Mouse (Mus musculus): ENCODE measurements around the gene Fastkd5.
A peak's percentile ranks its signal among the peaks of the same experiment; 100 is the strongest.
"Not testable (repeated sequence)": the region's sequence is repeated elsewhere in the genome, so short reads cannot be mapped to it uniquely, and the experiment has no call there.

Gene Fastkd5

DNA sequence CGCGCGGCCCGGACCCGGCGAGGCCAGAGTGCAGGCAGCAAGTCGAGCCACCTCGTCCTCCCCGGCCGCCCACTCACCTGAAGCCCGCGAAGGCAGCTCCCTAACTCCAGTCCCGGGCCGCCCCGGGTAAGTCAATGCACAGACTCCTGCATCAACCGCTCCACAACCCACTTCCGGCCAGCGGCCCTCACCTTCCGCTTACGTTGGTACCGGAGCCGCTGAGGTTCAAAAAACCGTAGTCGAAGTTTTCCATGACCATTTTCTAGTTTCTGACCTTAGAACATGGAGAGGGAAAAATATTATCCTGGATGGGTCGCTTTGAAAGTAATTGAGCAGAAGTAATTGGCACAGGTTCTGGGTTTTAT lies at the start of gene Fastkd5, which contains the start of gene Ubox5:
Gene Fastkd5 (minus strand): TSS at position 189 of the 365 bp plus-strand sequence.
Gene Ubox5 (minus strand): TSS at position 200 of the 365 bp plus-strand sequence.
- peak; percentile 75 for DNase-seq (ENCODE audit: low spot score)

DNA sequence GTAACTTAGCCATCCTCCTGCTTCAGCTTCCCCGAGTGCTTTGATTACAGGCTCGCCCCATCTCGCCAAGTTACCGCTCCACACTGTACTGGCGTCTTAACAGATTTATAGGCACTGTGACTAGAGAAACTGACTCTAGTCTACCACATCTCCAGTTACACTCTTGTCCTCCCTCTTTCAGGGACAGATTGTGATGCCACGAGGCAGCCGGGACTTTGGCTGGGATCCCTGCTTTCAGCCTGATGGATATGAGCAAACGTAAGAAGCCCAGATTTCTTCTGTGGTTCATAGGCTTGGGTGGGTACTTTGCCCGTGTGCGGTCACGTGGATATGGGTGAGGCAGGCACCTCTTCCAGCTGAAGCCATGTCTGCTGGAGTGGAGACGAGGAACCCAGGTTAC lies 49.3 kb upstream of the Fastkd5 start:
- no peak for DNase-seq (ENCODE audit: low spot score)

GRCm38 (mm10) chr2:130677211-130677610 lies 47.4 kb upstream of the Fastkd5 start:
- peak; percentile 69 for DNase-seq (ENCODE audit: low spot score)

GRCm38 (mm10) chr2:130667559-130667958 lies 37.7 kb upstream of the Fastkd5 start, which contains the start of gene Itpa:
Itpa (plus strand) TSS chr2:130667610.
- DNase-seq (ENCODE audit: low spot score) = peak; percentile 83

DNA sequence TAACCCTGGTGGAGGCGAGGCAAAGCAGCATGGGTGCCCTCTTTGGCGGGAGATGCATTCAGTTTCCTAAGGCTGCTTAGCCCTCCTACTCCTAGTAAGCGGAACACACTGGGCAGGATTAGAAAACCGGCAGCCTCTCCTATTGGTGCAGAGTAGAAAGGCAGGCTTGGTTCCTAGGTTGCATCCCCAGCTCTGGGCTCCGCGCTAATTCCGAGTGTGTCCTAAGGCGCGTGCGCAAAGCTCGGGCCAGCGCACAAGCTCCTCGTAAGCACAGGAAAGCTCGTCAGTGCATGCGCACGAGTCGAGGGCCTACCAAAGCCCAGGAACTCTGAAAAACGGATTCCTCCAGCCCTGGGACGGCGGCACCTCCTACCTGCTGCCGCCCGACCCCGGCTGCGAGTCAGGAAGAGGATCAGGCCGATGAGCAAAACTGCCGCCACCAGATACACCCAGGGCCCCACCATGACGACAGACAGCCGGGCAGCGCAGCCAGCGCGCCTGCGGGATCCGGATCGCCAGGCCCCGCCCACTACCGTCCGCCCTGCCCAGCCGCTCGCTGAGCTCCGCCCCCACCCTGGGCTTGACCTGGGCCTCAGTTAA lies 34.4 kb upstream of the Fastkd5 start, which contains the start of gene Ddrgk1:
Gene Ddrgk1 (minus strand): TSS at position 558 of the 600 bp plus-strand sequence.
- peak; percentile 88 for DNase-seq (ENCODE audit: low spot score)

DNA sequence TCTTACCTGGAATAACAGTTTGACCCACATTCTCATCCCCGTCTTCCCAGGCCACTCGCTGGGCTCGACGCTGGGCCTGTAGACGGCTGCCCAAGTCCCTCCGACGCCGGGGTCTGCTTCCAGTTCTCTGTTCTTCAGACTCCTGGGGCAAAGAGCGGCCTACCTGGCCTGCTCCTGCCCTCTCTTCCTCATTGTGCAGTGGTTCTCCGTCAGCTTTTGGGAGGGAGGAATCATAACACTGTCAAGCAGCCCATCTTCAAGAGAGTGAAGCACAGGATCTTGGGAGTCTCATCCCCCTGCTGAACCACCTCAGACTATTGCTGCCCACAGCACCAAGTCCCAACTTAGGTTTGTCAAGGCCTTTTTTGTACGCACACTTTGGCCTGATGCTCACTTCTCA lies 33.5 kb upstream of the Fastkd5 start:
- no peak for DNase-seq (ENCODE audit: low spot score)

DNA sequence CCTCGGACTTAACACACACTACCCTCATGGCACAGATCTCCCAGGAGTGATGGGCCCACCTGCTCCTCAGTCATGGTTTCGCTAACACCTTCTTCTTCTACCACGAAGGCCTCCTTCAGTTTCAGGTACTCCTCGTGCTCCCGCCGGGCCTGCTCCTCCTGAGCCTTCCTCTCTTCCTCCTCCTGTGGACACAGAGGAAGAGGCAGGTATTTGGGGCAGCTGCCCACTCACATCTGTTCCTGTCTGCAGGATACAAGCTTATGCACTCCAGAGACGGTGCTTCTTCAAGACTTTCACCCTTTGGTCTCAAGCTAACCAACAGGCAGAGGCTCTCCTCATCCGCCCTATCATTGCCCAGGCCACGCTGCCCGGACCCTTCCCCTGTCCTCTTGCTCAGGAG lies 28.7 kb upstream of the Fastkd5 start:
- no peak for DNase-seq (ENCODE audit: low spot score)

- DNase-seq (ENCODE audit: low spot score) = no peak
Observed at GRCm38 (mm10) chr2:130657541-130657940, 27.7 kb upstream of the Fastkd5 start.

- DNase-seq (ENCODE audit: low spot score) = no peak
Observed at GRCm38 (mm10) chr2:130656536-130656935, 26.7 kb upstream of the Fastkd5 start.

DNA sequence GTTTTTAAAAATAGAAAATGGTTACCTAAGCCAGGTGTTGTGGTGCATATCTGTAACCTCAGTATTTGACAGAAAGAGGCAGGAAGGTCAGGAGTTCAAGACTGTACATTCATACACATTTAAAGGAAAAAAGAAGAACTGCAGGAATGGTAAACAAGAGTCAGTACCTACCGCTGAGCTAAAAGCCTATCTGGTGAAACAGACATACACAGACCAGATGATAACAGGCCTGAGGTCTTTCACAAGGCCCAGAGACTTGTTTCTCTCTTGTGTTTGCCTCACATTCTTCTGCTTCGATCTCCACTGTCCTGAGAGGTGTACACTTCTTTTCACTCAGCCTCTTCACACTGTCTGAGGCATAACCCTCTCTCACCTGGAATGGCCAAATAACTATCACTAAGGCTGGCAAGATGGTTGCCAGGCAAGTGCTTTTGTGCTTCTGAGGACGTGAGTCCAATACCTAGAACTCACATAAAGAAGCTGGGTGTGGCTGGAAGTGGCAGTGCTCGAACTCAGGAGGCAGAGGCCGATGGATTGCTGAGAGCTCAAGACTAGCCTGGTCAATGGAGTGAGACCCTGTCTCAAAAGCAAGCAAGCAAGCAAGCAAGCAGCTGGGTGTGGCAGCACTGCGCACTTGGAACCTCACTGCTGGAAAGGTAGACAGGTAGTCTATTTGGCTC lies 26.0 kb upstream of the Fastkd5 start:
- no peak for DNase-seq (ENCODE audit: low spot score)

GRCm38 (mm10) chr2:130653760-130654159 lies 23.9 kb upstream of the Fastkd5 start:
- DNase-seq (ENCODE audit: low spot score) = no peak

- DNase-seq (ENCODE audit: low spot score) = no peak
Observed at GRCm38 (mm10) chr2:130653303-130653702, 23.5 kb upstream of the Fastkd5 start.

DNA sequence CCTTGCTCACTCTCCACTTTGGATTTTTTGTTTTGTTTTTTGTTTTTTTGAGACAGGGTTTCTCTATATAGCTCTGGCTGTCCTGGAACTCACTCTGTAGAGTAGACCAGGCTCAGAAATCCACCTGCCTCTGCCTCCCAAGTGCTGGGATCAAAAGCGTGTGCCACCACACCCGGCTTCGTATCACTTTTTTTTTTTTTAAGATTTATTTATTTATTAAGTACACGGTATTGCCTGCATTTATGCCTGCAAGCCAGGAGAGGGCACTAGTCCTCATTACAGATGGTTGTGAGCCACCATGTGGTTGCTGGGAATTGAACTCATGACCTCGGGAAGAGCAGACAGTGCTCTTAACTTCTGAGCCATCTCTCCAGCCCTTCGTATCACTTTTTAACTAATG lies 19.2 kb upstream of the Fastkd5 start:
- not testable (repeated sequence) for DNase-seq (ENCODE audit: low spot score)

- DNase-seq (ENCODE audit: low spot score) = no peak
Observed at GRCm38 (mm10) chr2:130645198-130645597, 15.4 kb upstream of the Fastkd5 start.

DNA sequence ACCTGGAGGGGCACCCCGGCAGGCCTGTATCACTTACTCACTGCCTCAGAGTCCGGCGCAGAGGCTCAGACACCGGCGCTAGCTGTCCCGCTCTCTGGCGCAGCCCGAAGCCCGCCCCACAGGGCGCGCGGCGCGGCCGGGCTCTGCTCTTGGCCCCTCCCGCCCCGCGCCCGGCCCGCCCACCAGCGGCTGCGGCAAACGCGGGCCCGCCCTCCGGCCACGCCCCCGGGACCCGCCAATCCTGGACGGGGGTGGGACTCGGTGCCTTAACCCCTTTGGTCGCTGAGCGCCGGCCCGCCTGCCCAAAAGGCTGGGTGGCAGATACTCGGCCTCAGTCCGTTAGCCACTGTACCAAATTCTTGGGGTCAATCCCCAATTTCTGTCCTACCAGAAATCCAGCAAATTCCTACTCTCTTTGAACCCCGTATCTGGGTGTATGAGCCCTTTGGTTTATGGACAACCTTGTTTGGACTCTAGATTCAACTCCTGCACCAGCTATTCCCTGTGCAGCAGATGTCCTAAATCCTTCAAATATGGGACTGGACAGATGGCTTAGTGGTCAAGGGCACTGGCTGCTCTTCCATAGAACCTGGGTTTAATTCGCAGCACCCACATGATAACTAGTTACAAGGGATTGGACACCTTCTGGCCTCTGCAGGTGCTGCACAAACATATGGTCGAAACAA lies 13.0 kb upstream of the Fastkd5 start, which contains the start of gene Lzts3:
Gene Lzts3 (minus strand): TSS at position 120 of the 686 bp plus-strand sequence.
- peak; percentile 88 for DNase-seq (ENCODE audit: low spot score)

DNA sequence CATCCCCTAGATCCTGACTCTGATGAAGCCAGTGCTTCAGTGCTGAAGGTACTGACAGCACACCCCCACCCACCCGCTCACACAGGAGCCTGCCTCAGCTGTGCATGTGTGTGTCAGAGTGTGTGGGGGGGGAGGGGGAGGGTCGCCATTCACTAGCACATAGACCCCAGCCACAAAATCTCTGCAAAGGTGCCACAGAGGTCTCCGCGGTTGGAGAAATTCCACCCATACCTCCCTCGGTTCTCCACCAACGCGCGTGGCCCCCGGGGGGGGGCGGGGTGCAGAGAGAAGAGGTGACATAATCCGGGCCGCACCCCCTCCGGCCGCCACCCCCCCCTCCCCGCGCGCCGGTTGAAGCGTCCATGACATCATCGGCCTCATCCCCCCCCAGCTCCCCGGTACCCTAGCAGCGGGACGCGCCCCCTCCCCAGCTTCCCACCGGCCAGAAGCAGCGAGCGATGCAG lies 12.4 kb upstream of the Fastkd5 start:
- DNase-seq (ENCODE audit: low spot score) = no peak

DNA sequence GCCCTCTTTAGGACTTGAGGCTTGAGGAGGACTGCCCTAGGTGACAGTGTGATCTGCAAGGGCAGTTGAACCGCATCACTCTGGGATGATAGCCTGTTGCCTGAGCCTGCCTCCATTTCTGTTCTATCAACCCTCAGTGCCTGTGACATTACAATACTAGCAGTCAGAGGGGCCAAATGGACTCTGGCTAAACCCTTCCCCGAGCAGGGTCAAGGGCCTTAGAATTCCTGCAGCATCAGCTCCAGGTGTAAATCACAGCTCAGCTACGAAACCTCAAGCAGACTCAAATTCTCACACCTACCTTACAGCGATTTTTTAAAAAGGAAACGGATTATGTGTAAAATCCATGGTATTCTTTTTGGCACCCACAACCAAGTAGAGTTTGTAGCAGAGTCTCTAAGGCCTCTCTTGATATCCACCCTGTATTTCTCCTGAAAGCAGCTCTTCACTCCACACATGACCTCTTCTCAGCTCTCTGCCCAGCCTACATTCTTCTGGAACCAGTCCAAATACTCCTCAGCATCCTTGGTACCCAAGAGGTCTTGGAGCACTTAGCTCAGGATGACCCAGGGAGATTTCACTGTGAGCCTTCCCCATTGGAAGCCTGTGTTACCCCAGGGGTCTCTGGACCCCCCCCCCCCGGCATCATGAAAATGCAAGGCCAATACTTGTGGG lies 11.7 kb upstream of the Fastkd5 start:
- DNase-seq (ENCODE audit: low spot score) = no peak

- DNase-seq (ENCODE audit: low spot score) = no peak
Observed at GRCm38 (mm10) chr2:130639276-130639675, 9.4 kb upstream of the Fastkd5 start.

- no peak for DNase-seq (ENCODE audit: low spot score)
Observed at GRCm38 (mm10) chr2:130638101-130638611, 8.3 kb upstream of the Fastkd5 start.

DNA sequence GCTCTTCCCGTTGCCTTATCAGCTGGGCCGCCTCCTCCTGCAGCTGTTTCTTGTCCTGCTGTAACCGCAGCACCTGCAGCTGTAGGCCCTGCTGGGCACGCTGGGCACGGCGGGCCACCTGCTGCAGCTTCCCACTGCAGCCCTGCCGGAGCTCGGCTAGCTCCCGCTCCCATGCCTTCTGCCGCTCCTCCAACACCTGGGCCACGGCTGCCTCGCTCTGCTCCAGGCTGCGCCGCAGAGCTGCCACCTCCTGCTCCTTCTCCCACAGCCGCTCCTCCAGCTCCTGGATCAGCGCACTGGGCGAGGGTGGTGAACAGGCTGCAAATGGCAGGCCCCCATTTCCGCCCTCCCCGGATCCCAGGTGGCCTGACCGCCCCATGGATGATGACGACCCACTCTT lies 6.0 kb upstream of the Fastkd5 start:
- DNase-seq (ENCODE audit: low spot score) = no peak

GRCm38 (mm10) chr2:130634739-130635411 lies 5.0 kb upstream of the Fastkd5 start:
- no peak for DNase-seq (ENCODE audit: low spot score)

Data from ovary, adult 18-20 months (tissue).